Mouse (Mus musculus) forebrain, embryonic 16.5 days (tissue): ENCODE data around the gene Pxylp1. TPM values are rescaled to one million over a fixed set of nuclear protein-coding genes. Genes with fewer than 3 reads are reported as not detected.

Experiments
- ATAC-seq: fragments of 200-750 bp; cut with Nextera tagmentation; 2 replicates; pipeline ENCODE4 v1.8.0; 2017; ENCODE audit warnings: mild to moderate bottlenecking, moderate library complexity
- H3K27ac ChIP-seq: fragments of 300-500 bp; sonication (generic); 2 replicates; pipeline ENCODE4 v1.5.1; 2014; ENCODE audit warnings: low read length, control low read depth
- H3K27me3 ChIP-seq: fragments of 300-500 bp; sonication (generic); replicated peaks from 2 replicates; pipeline ENCODE4 v1.6.1; 2014; ENCODE audit warnings: low read length; ENCODE audit not compliant: control insufficient read depth, insufficient read depth
- H3K36me3 ChIP-seq: fragments of 300-500 bp; sonication (generic); 2 replicates; pipeline ENCODE4 v1.6.1; 2014; ENCODE audit not compliant: control insufficient read depth, insufficient read depth
- H3K4me1 ChIP-seq: fragments of 300-500 bp; sonication (generic); replicated peaks from 2 replicates; pipeline ENCODE4 v1.6.1; 2014; ENCODE audit warnings: low read length; ENCODE audit not compliant: control insufficient read depth, insufficient read depth
- H3K4me2 ChIP-seq: fragments of 300-500 bp; sonication (generic); 2 replicates; pipeline ENCODE4 v1.6.1; 2014; ENCODE audit warnings: mild to moderate bottlenecking, low read length, control low read depth
- H3K4me3 ChIP-seq: fragments of 300-500 bp; sonication (generic); replicated peaks from 2 replicates; pipeline ENCODE4 v1.5.1; 2014; ENCODE audit warnings: mild to moderate bottlenecking, low read length, control low read depth
- H3K9ac ChIP-seq: fragments of 300-500 bp; sonication (generic); replicated peaks from 2 replicates; pipeline ENCODE4 v1.6.1; 2014; ENCODE audit warnings: low read depth, low read length, control low read depth
- H3K9me3 ChIP-seq: fragments of 300-500 bp; sonication (generic); 2 replicates; pipeline ENCODE4 v1.6.1; 2016; ENCODE audit warnings: low read length; ENCODE audit not compliant: control insufficient read depth
- WGBS: fragments of 180-500 bp; shearing (Covaris S2); extraction: QIAGEN DNeasy Blood & Tissue Kit; methylation state at CpG from one replicate; pipeline ENCODE4 v1.1.7; 2014; 5-methylcytosine and 5-hydroxymethylcytosine counted together
- polyA plus RNA-seq: library from polyadenylated mRNA; unstranded; fragments of >200 nt; fragmentation: Nextera tagmentation; extraction: Ambion mirVana; gene quantifications from 2 replicates; pipeline ENCODE4 v1.2.1, GENCODE M21; 2015

Gene Pxylp1
- polyA plus RNA-seq, 1 experiment from 2014 or later, result 33.3 TPM

GRCm38 (mm10) chr9:96893582-96893981 is 1.1 kb upstream of the Pxylp1 start:
- H3K9ac ChIP-seq, result no peak overlapping the region
- WGBS, result 84% methylated on average over 5 of the region's 5 CpGs
- H3K27me3 ChIP-seq, result no peaks in the 10 kb centered on the region
- no peaks in the 10 kb centered on the region for H3K9me3 ChIP-seq
- H3K4me2 ChIP-seq, result no peak overlapping the region
- no peak overlapping the region for H3K27ac ChIP-seq
- no peak for ATAC-seq
- no peak overlapping the region for H3K4me3 ChIP-seq
- peaks cover 30% of the 10 kb centered on the region for H3K4me1 ChIP-seq
- H3K36me3 ChIP-seq, result no peaks in the 10 kb centered on the region

- H3K9ac ChIP-seq, result no peak overlapping the region
- H3K27me3 ChIP-seq, result no peaks in the 10 kb centered on the region
- no peak overlapping the region for H3K4me3 ChIP-seq
- H3K27ac ChIP-seq, result peak overlapping the region; percentile 30; the same call in 1 of the 2 replicates
- H3K36me3 ChIP-seq, result no peaks in the 10 kb centered on the region
- peaks cover 50% of the 10 kb centered on the region for H3K4me1 ChIP-seq
- no peak overlapping the region for H3K4me2 ChIP-seq
- H3K9me3 ChIP-seq, result no peaks in the 10 kb centered on the region
- 62% methylated on average over 12 of the region's 12 CpGs for WGBS
- no peak for ATAC-seq
These were observed 833 bp downstream of the Pxylp1 start for GRCm38 (mm10) chr9:96891341-96892330.

GRCm38 (mm10) chr9:96890756-96891155 is 1.7 kb downstream of the Pxylp1 start:
- Histone ChIP-seq H3K27me3 (no peaks in the 10 kb centered on the region), H3K4me2 (no peak overlapping the region), H3K36me3 (no peaks in the 10 kb centered on the region), H3K9me3 (no peaks in the 10 kb centered on the region), H3K9ac (no peak overlapping the region), H3K4me3 (no peak overlapping the region), H3K4me1 (peaks cover 58% of the 10 kb centered on the region), H3K27ac (no peak overlapping the region)
- WGBS, result 91% methylated on average over 6 of the region's 6 CpGs
- no peak for ATAC-seq

- no peak overlapping the region for H3K27ac ChIP-seq
- no peaks in the 10 kb centered on the region for H3K9me3 ChIP-seq
- no peaks in the 10 kb centered on the region for H3K27me3 ChIP-seq
- ATAC-seq, result no peak
- H3K4me3 ChIP-seq, result no peak overlapping the region
- no peak overlapping the region for H3K9ac ChIP-seq
- H3K4me1 ChIP-seq, result peaks cover 58% of the 10 kb centered on the region
- no peaks in the 10 kb centered on the region for H3K36me3 ChIP-seq
- WGBS, result 64% methylated on average over 6 of the region's 6 CpGs
- H3K4me2 ChIP-seq, result peak overlapping the region; percentile 90
These were observed 2.2 kb downstream of the Pxylp1 start for GRCm38 (mm10) chr9:96890266-96890665.

GRCm38 (mm10) chr9:96889345-96890021 is 3.0 kb downstream of the Pxylp1 start:
- peak; percentile 86 for ATAC-seq
- H3K9ac ChIP-seq, result peak overlapping the region; percentile 86
- no peaks in the 10 kb centered on the region for H3K9me3 ChIP-seq
- H3K4me3 ChIP-seq, result peak overlapping the region; percentile 71
- peak overlapping the region; percentile 57 for H3K27ac ChIP-seq
- peaks cover 58% of the 10 kb centered on the region for H3K4me1 ChIP-seq
- no peaks in the 10 kb centered on the region for H3K36me3 ChIP-seq
- H3K27me3 ChIP-seq, result no peaks in the 10 kb centered on the region
- peak overlapping the region; percentile 90 for H3K4me2 ChIP-seq
- under 1% methylated on average over 66 of the region's 66 CpGs for WGBS

GRCm38 (mm10) chr9:96888742-96889344 is 3.6 kb downstream of the Pxylp1 start:
- H3K27ac ChIP-seq, result peak overlapping the region; percentile 57
- H3K4me2 ChIP-seq, result peak overlapping the region; percentile 90
- H3K4me3 ChIP-seq, result peak overlapping the region; percentile 71
- no peaks in the 10 kb centered on the region for H3K27me3 ChIP-seq
- no peaks in the 10 kb centered on the region for H3K36me3 ChIP-seq
- H3K4me1 ChIP-seq, result peaks cover 59% of the 10 kb centered on the region
- ATAC-seq, result peak; percentile 61
- H3K9ac ChIP-seq, result peak overlapping the region; percentile 86
- H3K9me3 ChIP-seq, result no peaks in the 10 kb centered on the region
- under 1% methylated on average over 37 of the region's 37 CpGs for WGBS

GRCm38 (mm10) chr9:96887954-96888353 is 4.5 kb downstream of the Pxylp1 start:
- Histone ChIP-seq H3K9ac (no peak overlapping the region), H3K27ac (no peak overlapping the region), H3K27me3 (no peaks in the 10 kb centered on the region), H3K9me3 (no peaks in the 10 kb centered on the region), H3K36me3 (no peaks in the 10 kb centered on the region), H3K4me2 (peak overlapping the region; percentile 90), H3K4me1 (peaks cover 58% of the 10 kb centered on the region), H3K4me3 (peak overlapping the region; percentile 71)
- no peak for ATAC-seq
- 9% methylated on average over 6 of the region's 6 CpGs for WGBS

- Histone ChIP-seq H3K4me1 (peaks cover 59% of the 10 kb centered on the region), H3K36me3 (no peaks in the 10 kb centered on the region), H3K27me3 (no peaks in the 10 kb centered on the region), H3K4me2 (peak overlapping the region; percentile 90), H3K27ac (no peak overlapping the region), H3K9me3 (no peaks in the 10 kb centered on the region), H3K9ac (no peak overlapping the region), H3K4me3 (peak overlapping the region; percentile 71)
- ATAC-seq, result no peak
These were observed 5.0 kb downstream of the Pxylp1 start for GRCm38 (mm10) chr9:96887492-96887891.

- Histone ChIP-seq H3K27ac (no peak overlapping the region), H3K9ac (no peak overlapping the region), H3K4me2 (no peak overlapping the region), H3K9me3 (no peaks in the 10 kb centered on the region), H3K4me1 (peaks cover 47% of the 10 kb centered on the region), H3K4me3 (no peak overlapping the region), H3K27me3 (no peaks in the 10 kb centered on the region), H3K36me3 (no peaks in the 10 kb centered on the region)
- no peak for ATAC-seq
- WGBS, result 65% methylated on average over 3 of the region's 3 CpGs
These were observed 6.7 kb downstream of the Pxylp1 start for GRCm38 (mm10) chr9:96885781-96886180.
